ENCODE assay signal across 32 mouse cellular contexts in genomic region chr17:25672982-25673381, GRCm38 (mm10). TPM values are rescaled to one million over a fixed set of nuclear protein-coding genes. Genes with fewer than 3 reads are reported as not detected.
DNase-seq lines count a peak whose midpoint lies in the region; ATAC-seq lines count a peak whose summit lies in the region.
"Had no signal": no experiment of that assay in that cellular context is flagged by ENCODE, and none has a peak within 500 bp of the region (broad histone marks: within the 10 kb centered on the region; RNA-seq: fewer than 3 reads in every experiment).

No protein-coding gene starts in this region.

- ATAC-seq in hindbrain, embryonic 15.5 days (ENCODE audit: low FRiP score, low read depth), result peak; percentile 68
- no peak for ATAC-seq in hindbrain, embryonic 12.5 days (ENCODE audit: low FRiP score)
- ATAC-seq in granulocyte monocyte progenitor cell, adult 5-6 weeks (replicated peaks; ENCODE audit: poor library complexity, severe bottlenecking), result no peak
- ATAC-seq: CD4-positive, CD25-positive, alpha-beta regulatory T cell, adult 4 months; forebrain, embryonic 13.5 days; intestine, embryonic 15.5 days; lung, postnatal 0 days had no signal

- H3K9me3 ChIP-seq in hindbrain, embryonic 15.5 days, result no peaks in the 10 kb centered on the region
- H3K9me3 ChIP-seq in hindbrain, embryonic 12.5 days (replicated peaks), result no peaks in the 10 kb centered on the region
- H3K9me3 ChIP-seq: embryonic facial prominence, embryonic 15.5 days; heart, embryonic 10.5 days; heart, embryonic 15.5 days; limb, embryonic 10.5 days; limb, embryonic 15.5 days had no signal

- DNase-seq in layer of hippocampus, adult 9-11 months, result peak; percentile 73
- DNase-seq in layer of hippocampus, postnatal 36 days, result no peak
- peak; percentile 22 for DNase-seq in right cerebral cortex, adult 18-20 months
- no peak for DNase-seq in right cerebral cortex, postnatal 25 days
- DNase-seq: adrenal gland, postnatal 25 days; cerebellum, postnatal 25 days; gastrocnemius, postnatal 14 days; heart, adult 11 months; kidney, adult 2 months; kidney, postnatal 36 days; liver, embryonic 13.5 days; lung, adult 18-20 months; lung, postnatal 4 days; right cerebral cortex, postnatal 4 days; thymus, adult 2 months; thymus, postnatal 36 days had no signal

- no peak overlapping the region for H3K4me2 ChIP-seq in hindbrain, embryonic 15.5 days
- no peak overlapping the region for H3K4me2 ChIP-seq in hindbrain, embryonic 12.5 days (replicated peaks)
- H3K4me2 ChIP-seq: embryonic facial prominence, embryonic 15.5 days; forebrain, embryonic 13.5 days; heart, embryonic 15.5 days; hindbrain, embryonic 13.5 days; intestine, embryonic 15.5 days; limb, embryonic 15.5 days; liver, embryonic 13.5 days; neural tube, embryonic 13.5 days had no signal

- H3K36me3 ChIP-seq in hindbrain, embryonic 15.5 days, result no peaks in the 10 kb centered on the region
- no peaks in the 10 kb centered on the region for H3K36me3 ChIP-seq in hindbrain, embryonic 12.5 days
- H3K36me3 ChIP-seq: embryonic facial prominence, embryonic 10.5 days; embryonic facial prominence, embryonic 15.5 days; heart, embryonic 10.5 days; heart, embryonic 15.5 days; hindbrain, embryonic 13.5 days; intestine, embryonic 15.5 days; limb, embryonic 10.5 days; limb, embryonic 15.5 days; liver, embryonic 13.5 days; neural tube, embryonic 13.5 days had no signal

- no peak overlapping the region for H3K27ac ChIP-seq in hindbrain, embryonic 15.5 days (replicated peaks)
- H3K27ac ChIP-seq in hindbrain, embryonic 12.5 days, result no peak overlapping the region
- H3K27ac ChIP-seq: embryonic facial prominence, embryonic 15.5 days; forebrain, embryonic 13.5 days; heart, embryonic 10.5 days; heart, embryonic 15.5 days; hindbrain, embryonic 13.5 days; intestine, embryonic 15.5 days; limb, embryonic 10.5 days; limb, embryonic 15.5 days; liver, embryonic 13.5 days; neural tube, embryonic 13.5 days had no signal

- H3K27me3 ChIP-seq in hindbrain, embryonic 15.5 days, result no peaks in the 10 kb centered on the region
- no peaks in the 10 kb centered on the region for H3K27me3 ChIP-seq in hindbrain, embryonic 12.5 days
- H3K27me3 ChIP-seq: forebrain, embryonic 13.5 days; hindbrain, embryonic 13.5 days; intestine, embryonic 15.5 days; limb, embryonic 15.5 days; neural tube, embryonic 13.5 days had no signal

- 0 out of 2 replicates have a peak, but pooled peaks cover 9% of the 10 kb centered on the region for H3K4me1 ChIP-seq in hindbrain, embryonic 15.5 days (replicated peaks)
- H3K4me1 ChIP-seq in hindbrain, embryonic 12.5 days, result peaks cover 16% of the 10 kb centered on the region
- H3K4me1 ChIP-seq: heart, embryonic 15.5 days; intestine, embryonic 15.5 days; limb, embryonic 15.5 days; liver, embryonic 13.5 days; megakaryocyte, embryonic 14.5 days had no signal

- H3K9ac ChIP-seq in hindbrain, embryonic 15.5 days, result no peak overlapping the region
- H3K9ac ChIP-seq in hindbrain, embryonic 12.5 days, result no peak overlapping the region
- H3K9ac ChIP-seq: embryonic facial prominence, embryonic 15.5 days; forebrain, embryonic 13.5 days; heart, embryonic 15.5 days; hindbrain, embryonic 13.5 days; intestine, embryonic 15.5 days; limb, embryonic 15.5 days; liver, embryonic 13.5 days; neural tube, embryonic 13.5 days had no signal

- H3K4me3 ChIP-seq in hindbrain, embryonic 15.5 days, result no peak overlapping the region
- no peak overlapping the region for H3K4me3 ChIP-seq in hindbrain, embryonic 12.5 days
- H3K4me3 ChIP-seq: embryonic facial prominence, embryonic 10.5 days; embryonic facial prominence, embryonic 15.5 days; forebrain, embryonic 13.5 days; heart, embryonic 10.5 days; heart, embryonic 15.5 days; hindbrain, embryonic 13.5 days; intestine, embryonic 15.5 days; limb, embryonic 10.5 days; limb, embryonic 15.5 days; liver, embryonic 13.5 days; megakaryocyte, embryonic 14.5 days; neural tube, embryonic 13.5 days had no signal

RNA-seq across cellular contexts. Expression of gene Gng13, which starts 44.0 kb away (rescaled TPM):
- 6.7 and 9.6 TPM in 2 replicates for polyA plus RNA-seq in hindbrain, embryonic 15.5 days (2015; fragmentation: Nextera tagmentation; extraction: Ambion mirVana)
- polyA plus RNA-seq in hindbrain, embryonic 12.5 days (2016; fragmentation: Nextera tagmentation; extraction: Ambion mirVana), result 0.54 and 0.77 TPM in 2 replicates
- total RNA-seq in layer of hippocampus, postnatal 36 days (2021), result 100 to 1,000 TPM; 111 to 127 TPM
- total RNA-seq in granulocyte monocyte progenitor cell, adult 5-6 weeks (2014; fragmentation: Nextera tagmentation), result not detected in 2 replicates
- total RNA-seq in granulocyte monocyte progenitor cell, adult 5-6 weeks (2017), result not detected in 2 replicates
- total RNA-seq: adrenal gland, postnatal 25 days; gastrocnemius, postnatal 14 days had no signal
- polyA plus RNA-seq: CD4-positive, CD25-positive, alpha-beta regulatory T cell, adult 4 months; kidney, adult 2 months had no signal

RNA-seq across cellular contexts. Expression of gene Chtf18, which starts 54.2 kb away (rescaled TPM):
- 8.2 and 8.8 TPM in 2 replicates for polyA plus RNA-seq in hindbrain, embryonic 15.5 days (2015; fragmentation: Nextera tagmentation; extraction: Ambion mirVana)
- 21.4 and 26.8 TPM in 2 replicates for polyA plus RNA-seq in hindbrain, embryonic 12.5 days (2016; fragmentation: Nextera tagmentation; extraction: Ambion mirVana)
- 1 to 10 TPM in 1 of 2 experiments, under 1 TPM in 1; 0.73 to 1.6 TPM for total RNA-seq in layer of hippocampus, postnatal 36 days (2021)
- total RNA-seq in granulocyte monocyte progenitor cell, adult 5-6 weeks (2014; fragmentation: Nextera tagmentation), result 16.8 and 29.8 TPM in 2 replicates
- 17.0 and 22.4 TPM in 2 replicates for total RNA-seq in granulocyte monocyte progenitor cell, adult 5-6 weeks (2017)

RNA-seq across cellular contexts. Expression of gene Rpusd1, which starts 54.5 kb away (rescaled TPM):
- polyA plus RNA-seq in hindbrain, embryonic 15.5 days (2015; fragmentation: Nextera tagmentation; extraction: Ambion mirVana), result 28.7 and 30.1 TPM in 2 replicates
- 19.3 and 20.3 TPM in 2 replicates for polyA plus RNA-seq in hindbrain, embryonic 12.5 days (2016; fragmentation: Nextera tagmentation; extraction: Ambion mirVana)
- 10 to 100 TPM; 50.0 to 52.5 TPM for total RNA-seq in layer of hippocampus, postnatal 36 days (2021)
- total RNA-seq in granulocyte monocyte progenitor cell, adult 5-6 weeks (2014; fragmentation: Nextera tagmentation), result 10.9 and 15.6 TPM in 2 replicates
- total RNA-seq in granulocyte monocyte progenitor cell, adult 5-6 weeks (2017), result 4.2 and 6.6 TPM in 2 replicates

Comparison
In these comparisons a context has a peak if more than half of its experiments do, and no peak if none do; other contexts are left out.
1. DNase-seq: peak in layer of hippocampus, adult 9-11 months (single experiment) and right cerebral cortex, adult 18-20 months (single experiment); none in layer of hippocampus, postnatal 36 days (0 of 2) and right cerebral cortex, postnatal 25 days (single experiment).
2. RNA of gene Gng13, which starts 44.0 kb away (total RNA-seq): 111 to 127 TPM in layer of hippocampus, postnatal 36 days; not detected in granulocyte monocyte progenitor cell, adult 5-6 weeks; every median in the first group is over 100 times any median in the second.
3. RNA of gene Chtf18, which starts 54.2 kb away (total RNA-seq): 16.8 to 29.8 TPM in granulocyte monocyte progenitor cell, adult 5-6 weeks; 0.73 to 1.6 TPM in layer of hippocampus, postnatal 36 days; every median in the first group is over 4 times any median in the second.